Mouse (Mus musculus) heart, adult 8-10 months (tissue): ENCODE data around the gene Krt6b. TPM values are rescaled to one million over a fixed set of nuclear protein-coding genes. Genes with fewer than 3 reads are reported as not detected.

Source experiments
- microRNA-seq: library from miRNA; unstranded; fragments of <30 nt; microRNA quantifications from one replicate; pipeline ENCODE4 v1.2.0, GENCODE M21; 2022
- total RNA-seq, 4 experiments: library from RNA; stranded (reverse); gene quantifications; 2 replicates each; pipeline ENCODE4 v1.2.4; 2022

Krt6b gene
- total RNA-seq, 4 experiments from 2014 or later: not detected

Small RNAs within 50 kb of the gene (microRNA-seq; reads per million reads assigned to microRNA genes)
- not detected for gene Gm44323
- not detected for gene Gm44342
- gene Gm44383: not detected
- gene Gm44479: not detected

Other genes with a start within 250 kb of the Krt6b start
- gene Krt87, start 241.5 kb downstream of the Krt6b start, total RNA-seq: not detected
- gene Krt88, start 232.5 kb downstream of the Krt6b start, total RNA-seq: not detected
- gene Krt81, start 216.5 kb downstream of the Krt6b start, total RNA-seq: not detected
- gene Krt86, start 206.8 kb downstream of the Krt6b start, total RNA-seq: not detected
- gene Krt83, start 188.8 kb downstream of the Krt6b start, total RNA-seq: not detected
- not detected for gene Gm49425, start 163.0 kb downstream of the Krt6b start, total RNA-seq
- gene Krt84, start 147.5 kb downstream of the Krt6b start, total RNA-seq: not detected
- gene Krt82, start 129.6 kb downstream of the Krt6b start, total RNA-seq: not detected
- not detected for gene Krt90, start 117.3 kb downstream of the Krt6b start, total RNA-seq
- gene Krt75, start 106.4 kb downstream of the Krt6b start, total RNA-seq: not detected
- gene Gm5414, start 52.1 kb downstream of the Krt6b start, total RNA-seq: not detected
- not detected for gene Gm5478, start 32.9 kb downstream of the Krt6b start, total RNA-seq
- not detected for gene Krt6a, start 14.0 kb upstream of the Krt6b start, total RNA-seq
- under 1 TPM in 1 of 4 experiments, not detected in 3; 0.40 TPM for gene Krt5, start 32.6 kb upstream of the Krt6b start, total RNA-seq
- gene Krt71, start 62.8 kb upstream of the Krt6b start, total RNA-seq: not detected
- not detected for gene Krt72, start 106.2 kb upstream of the Krt6b start, total RNA-seq
- not detected for gene Krt73, start 122.1 kb upstream of the Krt6b start, total RNA-seq
- gene Krt2, start 137.9 kb upstream of the Krt6b start, total RNA-seq: not detected
- gene Krt1, start 170.5 kb upstream of the Krt6b start, total RNA-seq: not detected
- not detected for gene Krt77, start 189.4 kb upstream of the Krt6b start, total RNA-seq
- gene Krt76, start 212.6 kb upstream of the Krt6b start, total RNA-seq: not detected
- not detected for gene Krt4, start 244.4 kb upstream of the Krt6b start, total RNA-seq